Mouse (Mus musculus): Measurements from ENCODE around the gene Icmt.

The Icmt gene

DNA sequence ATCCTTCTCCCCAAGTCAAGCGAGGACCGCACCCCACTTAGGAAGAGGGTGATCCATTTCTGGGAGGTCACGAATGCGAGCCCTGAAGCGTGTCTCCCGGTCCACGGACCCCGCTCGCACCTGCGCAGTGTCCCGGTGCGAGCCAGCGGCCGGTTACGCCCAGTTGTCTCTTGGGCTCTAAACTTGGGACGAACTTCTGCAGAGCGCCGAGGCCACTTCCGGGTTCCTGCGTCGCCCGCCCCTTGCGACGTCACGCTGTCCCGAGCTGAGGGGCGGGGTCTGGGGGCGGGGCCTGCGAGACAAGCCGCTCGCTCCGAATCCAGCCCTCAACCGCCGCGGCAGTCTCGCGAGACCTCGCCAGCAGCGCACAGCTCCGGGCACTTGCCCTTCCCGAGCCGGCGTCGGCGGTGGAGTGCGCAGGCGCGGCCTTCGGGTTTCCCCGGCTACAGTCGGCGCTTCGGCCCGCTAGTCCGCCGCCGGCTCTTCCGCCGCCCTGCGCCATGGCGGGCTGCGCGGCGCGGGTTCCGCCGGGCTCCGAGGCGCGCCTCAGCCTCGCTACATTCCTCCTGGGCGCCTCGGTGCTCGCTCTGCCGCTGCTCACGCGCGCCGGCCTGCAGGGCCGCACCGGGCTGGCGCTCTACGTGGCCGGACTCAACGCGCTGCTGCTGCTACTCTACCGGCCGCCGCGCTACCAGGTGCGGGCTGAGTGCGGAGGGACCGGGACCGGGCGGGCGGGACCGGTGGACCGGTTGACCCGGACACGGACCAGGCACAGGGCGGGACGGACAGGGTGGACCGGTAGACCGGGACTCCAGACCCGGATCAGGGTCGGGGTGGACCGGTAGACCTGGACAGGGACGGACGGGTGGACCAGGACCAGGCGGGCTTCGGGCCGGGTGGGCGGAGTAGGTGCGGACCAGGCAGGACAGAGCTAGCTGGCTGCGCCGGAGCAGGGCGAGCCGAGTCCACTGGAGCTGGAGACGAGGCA, at the start of gene Icmt:
Gene Icmt, plus strand, starts transcription at position 354 of the 988 bp plus-strand sequence.
- DNase-seq = peak; percentile 99 to 100

DNA sequence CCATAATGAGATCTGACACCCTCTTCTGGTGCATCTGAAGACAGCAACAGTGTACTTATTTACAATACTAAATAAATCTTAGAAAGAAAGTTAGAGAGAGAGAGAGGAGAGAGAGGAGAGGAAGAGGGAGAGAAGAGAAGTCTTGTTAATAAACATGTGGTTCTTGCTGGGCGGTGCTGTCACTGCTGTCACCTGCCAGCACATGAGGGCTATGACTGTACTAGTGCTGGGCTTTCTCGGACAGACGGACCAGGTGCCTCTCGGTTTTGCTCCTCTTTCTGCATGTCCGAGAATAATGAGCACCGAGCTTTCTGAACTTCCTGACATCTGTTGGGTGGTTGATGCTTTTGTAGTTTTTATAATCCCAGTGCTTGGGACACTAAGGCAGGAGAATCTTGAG, 46.4 kb upstream of the Icmt start:
- no peak for DNase-seq

DNA sequence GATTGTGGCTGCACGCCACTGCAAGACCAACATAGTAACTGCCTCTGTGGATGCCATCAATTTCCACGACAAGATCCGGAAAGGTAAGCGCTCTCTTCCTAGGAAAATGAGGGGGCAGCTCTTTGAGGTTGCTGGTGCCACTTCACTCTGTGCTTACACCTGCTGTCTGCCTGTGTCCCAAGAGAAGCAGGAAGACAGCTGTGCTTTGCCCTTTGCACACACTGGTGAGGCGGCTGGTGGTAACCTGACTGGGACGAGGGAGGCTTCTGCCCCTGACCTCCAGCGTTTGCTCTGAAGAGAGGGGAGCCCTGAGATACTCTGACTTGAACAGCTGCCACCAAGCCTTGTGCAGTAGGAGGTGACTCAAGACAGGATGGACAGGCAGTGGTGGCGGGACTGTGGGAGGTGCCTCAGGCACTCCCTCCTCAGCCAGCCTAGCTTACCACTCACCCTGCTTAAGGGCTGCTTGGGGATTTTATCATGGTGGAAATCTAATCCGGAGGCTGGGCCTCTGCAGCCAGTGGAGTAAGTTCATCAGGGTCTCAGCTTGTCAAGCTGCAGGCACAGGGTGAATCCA, 43.8 kb upstream of the Icmt start:
- no peak for DNase-seq

DNA sequence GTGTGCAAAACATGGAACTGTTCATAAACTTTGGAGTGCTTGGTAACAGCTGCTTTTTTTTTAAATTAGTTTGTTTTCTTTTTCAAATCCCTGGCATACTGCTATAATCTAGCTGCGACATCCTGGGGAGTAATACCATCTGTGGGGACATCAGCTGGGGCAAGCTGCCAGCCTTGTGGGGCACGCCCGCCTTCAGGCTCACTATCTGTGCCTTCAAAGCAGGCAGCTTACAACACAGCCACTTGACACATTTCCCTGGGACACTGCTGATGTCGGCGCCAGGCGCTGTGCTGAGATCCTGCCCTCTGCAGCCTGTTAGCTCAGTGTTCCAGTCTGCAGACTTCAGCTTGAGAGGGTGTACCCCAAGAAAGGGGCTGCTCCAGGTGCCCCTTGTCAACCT, 40.0 kb upstream of the Icmt start:
- DNase-seq = peak; percentile 76 to 78

DNA sequence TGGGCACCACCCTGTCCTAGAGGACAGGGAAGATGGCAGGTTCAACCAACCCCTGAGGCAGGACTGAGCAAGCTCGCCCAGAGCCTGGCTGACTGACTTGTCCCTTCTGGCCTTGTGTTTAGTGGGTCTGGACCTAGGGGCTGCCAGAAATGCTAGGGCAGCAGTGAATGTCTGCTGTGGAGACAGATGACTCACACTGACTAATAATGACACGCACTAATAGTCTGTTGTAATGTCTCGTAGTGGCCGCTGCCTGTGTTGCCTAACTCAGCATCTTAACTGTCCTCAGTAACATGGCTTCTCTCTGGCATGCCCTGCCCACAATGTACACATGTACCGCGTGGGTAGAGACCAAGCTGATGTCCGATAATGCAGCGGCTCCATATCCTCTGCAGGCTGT, 36.6 kb upstream of the Icmt start:
- DNase-seq = no peak

DNA sequence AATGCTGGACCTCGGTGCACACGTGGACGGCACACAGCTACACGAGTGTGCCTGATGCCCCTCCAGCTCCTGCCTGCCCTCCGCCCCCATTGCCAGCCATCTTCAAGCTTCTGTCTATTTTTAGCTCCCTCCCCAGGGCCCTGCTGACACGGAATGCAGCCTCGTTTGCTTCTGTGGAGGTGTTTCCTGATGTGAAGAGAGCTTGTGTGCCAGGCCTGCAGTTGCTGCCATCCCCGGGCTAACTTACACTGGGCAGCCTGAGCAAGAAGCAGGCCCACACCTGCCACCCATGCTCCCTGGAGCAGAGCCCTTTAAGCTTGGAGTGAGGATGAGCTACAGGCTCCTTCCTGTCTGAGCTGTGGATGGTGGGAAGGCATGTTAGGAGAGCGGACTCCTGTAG, 34.8 kb upstream of the Icmt start:
- no peak for DNase-seq

DNA sequence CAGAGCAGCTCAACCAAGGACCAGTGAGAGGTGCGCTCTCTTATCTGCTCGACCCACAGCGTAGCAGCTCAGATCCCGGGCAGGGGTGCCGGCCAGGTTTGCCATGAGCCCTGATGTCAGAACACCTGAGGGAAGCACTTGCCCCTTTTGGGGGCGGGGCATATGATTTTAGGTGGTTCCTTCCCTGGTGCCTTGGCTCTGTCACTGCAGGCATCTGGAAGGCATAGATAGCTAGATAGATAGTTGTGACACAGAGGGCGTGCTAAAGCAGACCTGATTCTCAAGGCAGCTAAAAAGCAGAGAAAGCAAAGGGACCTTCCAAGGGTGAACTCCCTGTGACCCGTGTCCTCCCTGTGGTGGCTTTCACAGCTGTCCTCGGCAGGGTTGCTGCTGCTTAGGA, 33.9 kb upstream of the Icmt start:
- DNase-seq = no peak

DNA sequence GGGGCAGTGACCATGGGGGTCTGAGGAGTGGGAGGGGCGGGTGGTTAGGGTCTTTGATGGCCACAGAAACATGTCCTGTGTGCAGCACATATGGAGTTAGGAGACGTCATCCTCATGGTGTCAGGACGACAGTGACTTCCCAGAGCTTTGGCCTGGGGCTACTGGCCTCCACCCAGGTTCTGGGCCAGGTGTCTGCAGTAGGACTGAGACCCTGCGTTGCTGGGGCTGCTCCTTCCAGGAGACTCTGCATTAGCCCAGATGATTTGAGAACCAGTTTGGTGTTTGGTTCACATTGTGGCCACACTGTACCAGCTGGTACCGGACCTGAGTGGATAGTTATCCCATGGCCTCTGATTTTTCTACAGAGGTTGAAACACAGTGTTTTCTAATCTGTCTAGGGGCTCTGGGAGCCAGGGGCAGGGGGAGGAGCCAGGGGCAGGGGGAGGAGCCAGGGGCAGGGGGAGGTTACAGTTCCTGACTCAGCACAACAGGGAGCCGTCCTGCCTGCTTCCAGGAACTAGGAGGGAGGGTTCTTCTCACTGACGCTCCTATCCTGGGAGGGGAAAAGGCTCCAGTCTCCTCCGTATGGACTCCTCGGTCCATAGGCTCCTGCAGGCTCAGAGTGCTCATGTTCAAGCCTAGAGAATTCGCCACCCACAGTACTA, 33.4 kb upstream of the Icmt start:
- DNase-seq = no peak

DNA sequence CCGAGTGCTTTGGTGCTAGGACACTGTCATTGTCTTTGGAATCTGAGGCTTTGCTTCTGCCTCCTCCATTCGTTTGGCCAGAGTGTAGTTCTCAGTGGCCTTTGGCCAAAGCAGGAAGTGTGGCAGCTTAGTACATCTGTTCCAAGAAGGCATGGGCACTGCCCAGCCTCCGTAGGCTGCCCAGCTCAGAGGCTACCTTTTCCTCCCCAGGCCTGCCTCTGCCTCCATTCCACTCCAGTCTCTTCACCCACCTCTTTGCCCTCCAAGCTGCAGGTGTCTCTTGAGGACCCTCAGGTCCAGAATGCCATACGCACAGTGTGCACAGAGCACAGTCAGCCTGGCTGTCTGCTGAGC, 32.9 kb upstream of the Icmt start:
- DNase-seq = no peak

DNA sequence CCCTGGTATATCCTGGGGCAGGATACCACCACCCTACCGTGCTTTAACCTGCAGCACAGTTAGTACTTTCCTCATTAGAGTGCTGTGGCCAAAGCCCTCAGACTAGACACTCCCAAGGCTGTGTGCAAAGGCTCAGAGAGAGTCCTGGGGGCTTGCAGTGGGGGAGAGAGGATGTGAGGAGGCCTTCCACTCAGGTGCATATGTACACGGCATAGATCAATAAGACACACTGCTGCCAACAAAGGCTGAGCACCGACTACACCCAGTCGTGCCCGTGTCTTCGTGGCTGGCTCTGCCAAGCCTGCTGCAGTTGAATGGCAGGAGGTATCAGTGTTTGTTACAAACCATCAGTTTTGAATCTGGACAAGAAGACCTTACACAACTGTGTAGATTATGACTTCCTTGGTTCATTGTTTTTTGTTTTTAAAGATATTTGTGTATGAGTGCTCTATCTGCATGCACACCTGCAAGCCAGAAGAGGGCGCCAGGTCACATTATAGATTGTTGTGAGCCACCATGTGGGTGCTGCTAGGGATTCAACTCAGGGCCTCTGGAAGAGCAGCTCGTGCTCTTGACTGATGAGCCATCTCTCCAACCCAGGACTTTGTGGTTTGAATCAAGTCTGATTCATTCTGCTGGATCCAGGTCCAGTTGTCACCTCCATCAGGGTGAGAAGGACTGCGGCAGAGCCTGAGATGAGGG, 32.0 kb upstream of the Icmt start:
- DNase-seq = peak in 1 of 2 experiments; percentile 44

DNA sequence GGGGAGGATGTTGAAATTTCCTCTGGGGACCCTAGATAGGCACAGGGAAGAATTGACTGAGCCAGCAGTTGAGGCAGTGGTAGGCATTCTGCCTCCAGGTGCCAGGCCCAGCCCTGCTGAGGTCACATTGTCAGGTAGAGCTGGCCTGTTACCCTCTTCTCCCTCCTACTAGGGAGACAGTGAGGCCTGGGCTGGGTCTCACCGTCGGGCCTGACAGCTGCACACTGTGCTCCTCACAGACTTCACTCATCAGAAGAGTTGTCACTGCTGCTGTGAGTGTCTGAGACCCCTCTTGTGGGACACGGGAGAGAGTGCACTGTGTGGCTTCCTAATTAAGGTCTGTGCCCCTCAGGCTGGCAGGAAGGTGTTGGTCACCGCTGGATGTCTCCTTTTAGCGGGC, 31.2 kb upstream of the Icmt start:
- DNase-seq = no peak

DNA sequence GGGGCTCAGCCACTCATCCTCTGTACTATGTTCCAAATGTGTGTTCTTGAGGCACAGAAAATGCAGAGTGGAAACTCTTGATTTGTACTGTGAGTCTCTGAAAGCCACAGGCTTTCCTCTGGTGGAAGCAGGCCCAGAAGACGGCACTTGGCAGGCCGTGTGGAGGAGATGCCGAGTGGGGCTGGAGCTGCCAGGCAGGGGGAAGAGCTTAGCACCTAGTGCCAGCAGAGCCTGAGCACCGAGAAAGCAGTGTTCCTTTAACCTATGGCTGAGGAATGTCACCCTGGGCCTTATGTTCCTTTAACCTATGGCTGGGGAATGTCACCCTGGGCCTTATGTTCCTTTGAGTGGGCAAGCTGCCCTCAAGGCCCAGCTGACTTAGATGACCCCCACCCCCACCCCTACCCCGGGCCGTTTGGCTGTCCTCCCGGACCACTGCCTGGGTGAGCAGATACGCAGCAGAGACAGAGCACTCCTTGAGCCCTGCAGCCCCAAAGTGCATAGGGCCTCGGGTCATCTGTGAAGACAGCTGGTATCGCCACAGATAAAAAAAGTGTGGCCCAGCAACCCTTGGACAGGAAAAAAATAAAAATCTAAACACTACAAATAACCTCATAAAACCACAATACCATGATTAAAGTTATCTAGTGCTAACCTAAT, 30.7 kb upstream of the Icmt start:
- DNase-seq = peak; percentile 72 to 78

DNA sequence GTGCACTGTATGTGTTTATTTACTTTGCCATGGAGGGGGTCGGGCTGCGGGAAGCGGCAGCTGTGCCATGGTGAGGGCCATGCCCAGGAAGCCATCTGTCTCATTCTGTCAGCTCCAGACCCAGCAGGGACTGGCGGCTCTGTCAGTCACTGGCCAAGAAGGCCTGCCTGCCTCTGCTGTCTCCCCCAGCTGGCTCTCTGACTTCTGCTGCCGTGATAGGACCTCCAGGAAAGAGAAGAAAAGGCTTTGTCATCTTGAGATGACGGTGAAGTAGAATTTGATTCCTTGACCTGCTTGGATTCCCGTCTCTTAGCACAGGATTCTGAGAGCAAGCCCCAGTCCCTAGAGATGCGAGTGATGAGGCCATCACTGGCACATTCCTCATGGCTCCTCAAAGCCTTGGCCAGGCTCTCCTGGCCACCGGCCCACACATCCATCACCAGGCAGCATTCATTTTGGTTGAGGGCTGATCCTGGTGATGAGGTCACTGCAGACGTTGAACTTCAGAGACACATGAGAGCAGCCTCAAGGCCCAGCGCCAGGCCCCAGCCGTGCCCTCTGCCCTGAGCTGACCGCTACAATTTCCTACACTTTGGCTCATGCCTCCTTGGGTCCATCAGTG, 29.2 kb upstream of the Icmt start:
- peak; percentile 75 to 79 for DNase-seq

DNA sequence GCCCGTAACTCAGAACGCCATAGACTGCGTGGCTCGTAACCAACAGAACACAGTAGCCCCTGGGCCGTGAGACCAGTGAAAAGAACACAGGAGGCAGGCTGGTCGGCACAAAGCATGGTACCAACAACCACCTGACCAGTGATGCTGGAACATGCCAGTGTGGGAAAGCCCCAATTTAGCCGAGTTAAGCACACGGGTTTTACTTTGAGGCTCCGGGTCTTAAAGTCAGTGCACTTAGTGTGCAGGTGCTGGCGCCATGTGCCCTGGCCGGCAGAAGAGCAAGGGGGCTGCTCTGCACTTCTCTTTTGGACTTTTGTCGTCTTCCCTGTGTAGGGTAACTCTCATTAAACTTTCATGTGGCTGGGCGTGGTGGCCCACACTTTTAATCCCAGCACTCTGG, 27.1 kb upstream of the Icmt start:
- DNase-seq = no peak

DNA sequence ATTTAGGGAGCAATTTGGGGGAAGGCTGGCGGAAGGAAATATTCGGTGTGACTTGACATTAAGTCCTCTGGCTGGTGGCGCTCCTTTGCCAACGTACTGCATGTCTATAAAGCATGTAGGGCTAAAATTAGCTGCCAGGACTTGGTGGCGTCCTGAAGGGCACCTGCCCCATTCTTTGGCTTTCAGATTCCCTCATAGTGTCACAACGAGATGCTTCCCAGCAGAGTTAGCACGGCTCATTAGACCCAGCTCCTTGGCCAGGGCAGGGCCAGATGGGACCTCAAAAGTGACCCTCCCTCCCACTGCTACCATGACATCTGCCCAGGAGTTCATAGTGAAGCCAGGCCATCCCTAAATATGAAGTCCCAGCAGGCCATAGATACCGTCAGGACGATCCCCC, 26.4 kb upstream of the Icmt start:
- no peak for DNase-seq

DNA sequence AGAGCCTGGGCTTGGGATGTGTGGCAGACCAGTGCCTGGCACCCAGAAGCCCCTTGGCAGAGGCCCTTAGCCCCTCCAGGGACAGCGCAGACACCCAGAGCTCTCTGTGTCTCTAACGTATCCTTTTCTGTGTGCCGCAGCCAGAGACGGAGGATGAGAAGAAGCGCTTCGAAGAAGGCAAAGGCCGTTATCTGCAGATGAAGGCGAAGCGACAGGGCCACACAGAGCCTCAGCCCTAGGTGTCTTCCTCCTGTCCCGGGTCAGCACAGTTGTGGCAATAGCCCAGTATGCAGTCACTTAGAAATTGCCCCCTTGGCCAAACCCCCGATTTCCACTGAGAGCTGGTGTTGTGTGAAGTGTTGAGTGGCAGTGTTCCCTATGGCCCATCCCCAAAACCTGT, 25.7 kb upstream of the Icmt start:
- DNase-seq = no peak

DNA sequence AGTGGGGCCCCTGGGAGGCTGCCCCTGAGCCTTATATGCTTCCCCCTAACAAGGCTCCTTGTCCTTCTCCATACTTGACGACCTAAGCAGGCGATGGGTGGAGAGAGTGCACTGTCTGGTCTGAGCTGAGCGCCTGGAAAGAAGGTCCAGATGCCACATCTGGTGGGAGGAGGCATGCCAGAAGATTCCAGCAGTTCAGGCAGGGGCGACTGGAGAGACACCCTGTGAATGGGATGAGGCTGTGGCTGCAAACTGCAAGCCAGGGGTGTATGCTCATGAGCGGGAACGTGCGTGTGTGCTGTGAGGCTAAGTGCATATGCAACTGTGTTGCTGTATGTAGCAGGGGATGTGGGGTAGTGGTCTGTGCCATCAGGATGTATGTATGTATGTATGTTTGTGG, 25.0 kb upstream of the Icmt start:
- DNase-seq = no peak

DNA sequence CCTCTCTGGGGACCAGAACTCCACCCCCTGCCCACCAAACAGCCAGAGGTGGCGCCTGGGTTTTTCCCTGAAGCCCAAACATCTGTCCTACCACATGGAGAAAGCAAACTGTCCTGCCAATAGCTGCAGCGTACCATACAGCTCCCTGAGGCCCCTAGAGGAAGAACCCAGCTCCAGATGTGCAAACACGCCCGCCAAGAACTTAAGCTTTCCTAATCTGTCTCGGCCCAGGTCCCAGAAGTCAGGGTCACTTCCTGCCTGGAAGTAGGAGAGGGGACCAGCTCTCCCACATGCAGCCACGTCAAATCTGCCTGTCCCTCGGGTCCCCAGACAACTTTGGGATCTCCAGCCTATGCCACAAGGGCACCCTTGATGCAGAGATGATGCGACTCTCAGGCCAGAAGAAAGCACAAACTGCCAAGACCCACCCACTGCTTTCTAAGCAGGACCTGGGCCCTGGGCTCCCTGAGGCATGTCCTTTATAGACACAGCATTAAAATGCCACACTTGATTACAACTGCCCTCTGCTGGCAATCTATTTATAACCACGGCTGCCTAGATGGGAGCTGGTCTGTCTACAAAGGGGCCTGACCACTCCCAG, 24.5 kb upstream of the Icmt start:
- DNase-seq = no peak

DNA sequence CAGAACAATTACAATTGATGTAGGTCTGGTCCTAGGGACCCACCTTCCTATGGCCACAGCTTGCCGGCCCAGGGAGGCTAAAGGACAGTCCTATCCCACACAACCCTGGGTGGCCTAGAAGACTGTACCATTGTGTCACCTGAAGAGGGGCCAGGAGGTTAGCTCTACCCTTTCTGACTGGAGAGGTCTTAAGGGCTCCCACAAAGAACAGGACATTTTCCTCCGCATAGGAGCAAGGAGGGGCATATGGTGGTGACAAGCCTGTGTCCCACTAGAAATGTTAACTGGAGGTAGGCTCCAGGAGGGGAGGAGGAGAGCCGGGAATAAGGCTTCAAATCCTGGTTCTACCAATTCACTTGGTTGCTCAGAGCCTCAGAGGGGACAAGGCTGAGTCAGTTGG, 23.8 kb upstream of the Icmt start:
- no peak for DNase-seq

DNA sequence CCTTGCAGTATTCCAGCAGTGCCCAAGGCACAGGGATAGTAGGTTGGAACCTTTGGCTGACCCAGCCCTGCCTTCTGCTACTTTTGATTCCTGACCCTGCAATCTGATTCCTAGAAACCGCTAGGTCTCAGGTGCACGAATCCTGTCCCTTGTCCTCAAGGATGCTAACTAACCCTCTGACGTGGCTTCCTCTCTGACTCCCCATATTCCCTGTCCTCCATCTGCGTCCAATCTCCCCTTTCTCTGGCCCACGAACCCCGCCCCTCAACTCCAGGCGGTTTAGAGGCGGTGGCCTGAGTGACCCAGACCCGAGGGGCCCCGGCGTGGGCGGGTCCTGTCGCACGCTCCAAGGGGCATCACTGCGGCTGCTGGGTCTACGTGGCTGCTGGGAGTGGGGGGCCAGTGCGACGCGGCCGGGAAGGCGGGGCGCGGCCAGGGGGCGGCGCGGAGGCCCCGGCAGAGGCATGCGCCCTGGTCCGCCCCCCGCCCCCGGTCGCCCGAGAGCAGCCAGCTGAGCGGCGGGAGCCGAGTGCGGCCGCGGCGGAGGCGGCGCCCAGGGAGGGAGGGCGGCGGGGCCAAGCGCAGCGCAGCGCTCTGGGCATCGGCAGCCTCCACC, 23.3 kb upstream of the Icmt start, which contains the start of gene Gpr153:
Gene Gpr153, plus strand, starts transcription at position 612 of the 616 bp plus-strand sequence.
- DNase-seq = peak in 1 of 2 experiments; percentile 55

DNA sequence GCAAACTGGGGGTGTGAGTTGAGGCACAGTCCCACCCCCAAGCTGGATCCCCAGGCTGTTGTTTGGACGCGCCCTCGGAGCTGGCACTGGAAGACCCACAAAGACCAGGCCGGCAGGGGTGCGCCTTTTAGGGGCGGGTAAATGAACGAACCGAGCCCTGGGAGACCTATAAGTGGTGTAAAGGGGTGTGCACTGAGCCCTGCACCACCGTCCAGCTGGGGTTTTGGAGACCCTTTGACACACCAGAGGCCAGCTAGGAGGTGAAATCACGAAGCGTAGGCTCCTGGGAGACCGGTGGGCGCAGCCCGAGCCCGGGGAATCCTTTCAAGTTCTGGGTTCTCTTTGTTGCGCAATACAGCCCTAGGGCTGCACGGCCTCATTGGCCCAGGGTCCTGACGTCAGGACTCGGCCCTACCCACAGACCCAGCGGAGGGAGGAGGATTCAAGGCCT, 22.3 kb upstream of the Icmt start:
- no peak for DNase-seq

Data from cerebellum, postnatal 36 days (tissue).